Mouse (Mus musculus) embryonic fibroblast, embryonic 13.5 days (primary cell): ENCODE measurements around the gene Rhoj. TPM values are rescaled to one million over a fixed set of nuclear protein-coding genes. Genes with fewer than 3 reads are reported as not detected.
A peak's percentile ranks its signal among the peaks of the same experiment; 100 is the strongest.
"Not testable (repeated sequence)": the region's sequence is repeated elsewhere in the genome, so short reads cannot be mapped to it uniquely, and the experiment has no call there.

Experiments
- H3K27ac ChIP-seq: 2 replicates; pipeline ENCODE4 v1.5.1; 2012; ENCODE audit warnings: low read length, control low read depth, inconsistent platforms; ENCODE audit not compliant: insufficient read depth
- H3K4me1 ChIP-seq: 2 replicates; pipeline ENCODE4 v1.6.1; 2011; ENCODE audit warnings: low read length; ENCODE audit not compliant: control insufficient read depth, insufficient read depth
- H3K4me3 ChIP-seq: 2 replicates; pipeline ENCODE4 v1.5.1; 2011; ENCODE audit warnings: mild to moderate bottlenecking, control low read depth, low read length; ENCODE audit not compliant: insufficient read depth
- CTCF ChIP-seq: IDR thresholded peaks from 2 replicates; pipeline ENCODE4 v1.5.1; 2011; ENCODE audit warnings: mild to moderate bottlenecking, control low read depth, low read length, moderate library complexity, borderline replicate concordance; ENCODE audit not compliant: insufficient read depth
- POLR2A ChIP-seq: IDR thresholded peaks from 2 replicates; pipeline ENCODE4 v1.6.1; 2011; ENCODE audit warnings: low read depth, mild to moderate bottlenecking, control low read depth, low read length, moderate library complexity
- polyA plus RNA-seq: library from polyadenylated mRNA; stranded (reverse); fragments of >200 nt; gene quantifications from 2 replicates; pipeline ENCODE4 v1.2.4, GENCODE M21; 2011; ENCODE audit warnings: low read depth; ENCODE audit not compliant: missing spikeins, insufficient read length

The Rhoj gene
- polyA plus RNA-seq, 1 experiment, result 81.9 TPM

- Histone ChIP-seq H3K27ac (no peak within 1 kb of the TSS), H3K4me1 (no peaks in the 10 kb centered on the region), H3K4me3 (no peak within 1 kb of the TSS)
- TF ChIP-seq CTCF, result no peak
- no peak for TF ChIP-seq POLR2A
Observed at GRCm38 (mm10) chr12:75416681-75417080, 108.6 kb downstream of the Rhoj start, which contains the start of gene Gphb5. TSS of gene Gphb5 (minus strand) at chr12:75416781.

GRCm38 (mm10) chr12:75424359-75424758, 116.2 kb downstream of the Rhoj start:
- H3K4me3 ChIP-seq, result no peak overlapping the region
- TF ChIP-seq CTCF, result no peak
- no peak for TF ChIP-seq POLR2A
- H3K27ac ChIP-seq, result no peak overlapping the region
- H3K4me1 ChIP-seq, result no peaks in the 10 kb centered on the region; the same call in none of the 2 replicates

GRCm38 (mm10) chr12:75424817-75425216, 116.7 kb downstream of the Rhoj start:
- no peak overlapping the region for H3K4me3 ChIP-seq
- H3K27ac ChIP-seq, result no peak overlapping the region
- H3K4me1 ChIP-seq, result no peaks in the 10 kb centered on the region; the same call in none of the 2 replicates
- TF ChIP-seq POLR2A (no peak), CTCF (no peak)

- Histone ChIP-seq H3K4me3 (no peak overlapping the region), H3K4me1 (no peaks in the 10 kb centered on the region; the same call in none of the 2 replicates), H3K27ac (no peak overlapping the region)
- no peak for TF ChIP-seq POLR2A
- TF ChIP-seq CTCF, result no peak
Observed at GRCm38 (mm10) chr12:75425882-75426281, 117.8 kb downstream of the Rhoj start.

- TF ChIP-seq POLR2A, result no peak
- TF ChIP-seq CTCF, result no peak
- no peak overlapping the region for H3K27ac ChIP-seq
- no peaks in the 10 kb centered on the region; the same call in none of the 2 replicates for H3K4me1 ChIP-seq
- H3K4me3 ChIP-seq, result no peak overlapping the region
Observed at GRCm38 (mm10) chr12:75428719-75429118, 120.6 kb downstream of the Rhoj start.

GRCm38 (mm10) chr12:75429685-75430396, 121.7 kb downstream of the Rhoj start:
- Histone ChIP-seq H3K4me3 (no peak overlapping the region), H3K27ac (no peak overlapping the region), H3K4me1 (no peaks in the 10 kb centered on the region; the same call in none of the 2 replicates)
- TF ChIP-seq POLR2A, result no peak
- TF ChIP-seq CTCF, result no peak

- H3K4me1 ChIP-seq, H3K4me3 ChIP-seq, H3K27ac ChIP-seq: not testable (repeated sequence)
Observed at GRCm38 (mm10) chr12:75432400-75432799, 124.3 kb downstream of the Rhoj start.

- H3K4me3 ChIP-seq, result no peak overlapping the region
- TF ChIP-seq CTCF, result no peak
- H3K4me1 ChIP-seq, result no peaks in the 10 kb centered on the region
- H3K27ac ChIP-seq, result no peak overlapping the region
Observed at GRCm38 (mm10) chr12:75446245-75446644, 138.1 kb downstream of the Rhoj start.

GRCm38 (mm10) chr12:75448921-75449320, 140.8 kb downstream of the Rhoj start:
- Histone ChIP-seq H3K4me1 (no peaks in the 10 kb centered on the region), H3K27ac (no peak overlapping the region), H3K4me3 (no peak overlapping the region)
- no peak for TF ChIP-seq CTCF
- TF ChIP-seq POLR2A, result no peak

- TF ChIP-seq POLR2A, result no peak
- TF ChIP-seq CTCF, result peak; percentile 6; the same call in 1 of the 2 replicates
- Histone ChIP-seq H3K4me1 (no peaks in the 10 kb centered on the region), H3K4me3 (no peak overlapping the region), H3K27ac (no peak overlapping the region)
Observed at GRCm38 (mm10) chr12:75449475-75449966, 141.4 kb downstream of the Rhoj start.
